Mouse (Mus musculus): ENCODE results near the gene Lipi.
A peak's percentile ranks its signal among the peaks of the same experiment; 100 is the strongest.

DNA sequence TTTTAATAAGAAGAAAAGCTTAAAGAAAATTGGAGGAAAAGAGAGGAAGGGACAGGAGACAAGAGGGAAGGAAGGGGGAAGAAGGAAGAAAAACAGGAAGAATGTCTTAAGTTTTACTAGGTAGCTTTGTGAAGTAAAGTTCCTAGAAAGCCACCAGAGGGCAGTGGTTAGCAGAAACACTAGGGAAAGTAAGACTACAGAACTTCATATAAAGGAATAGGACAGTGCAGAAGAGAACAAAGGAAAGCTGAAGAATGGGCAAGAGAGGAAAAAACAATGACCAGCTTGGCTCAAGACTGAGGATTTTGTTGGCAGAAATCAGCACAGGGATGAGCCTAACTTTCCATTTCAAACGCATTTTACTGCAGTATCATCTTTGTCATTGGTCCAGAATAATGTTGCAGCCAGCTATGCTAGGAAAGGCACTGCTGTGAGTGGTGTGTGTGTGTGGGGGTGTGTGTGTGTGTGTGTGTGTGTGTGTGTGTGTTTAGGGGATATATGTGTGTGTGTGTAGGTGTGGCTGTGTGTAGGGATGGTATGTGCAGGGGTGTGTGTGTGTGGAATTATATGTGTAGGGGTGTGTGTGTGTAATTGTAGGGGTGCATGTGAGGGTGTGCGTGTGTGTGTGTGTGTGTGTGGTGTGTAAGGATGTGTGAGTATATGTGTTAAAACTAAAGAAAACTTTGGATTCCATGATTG is 31.9 kb upstream of the Lipi start:
- TF ChIP-seq CTCF (IDR thresholded peaks at IDR 0.05; ENCODE audit: low read depth, low read length) = peak; percentile 33; the same call in 1 of the 2 replicates
- TF ChIP-seq POLR2A (IDR thresholded peaks at IDR 0.05; ENCODE audit: extremely low read depth, insufficient read depth, low read length) = no peak
